Mouse (Mus musculus): ENCODE results near the gene Yes1. TPM values are rescaled to one million over a fixed set of nuclear protein-coding genes. Genes with fewer than 3 reads are reported as not detected.

Gene Yes1
- polyA plus RNA-seq, 2 experiments = 12.8 to 27.9 TPM

DNA sequence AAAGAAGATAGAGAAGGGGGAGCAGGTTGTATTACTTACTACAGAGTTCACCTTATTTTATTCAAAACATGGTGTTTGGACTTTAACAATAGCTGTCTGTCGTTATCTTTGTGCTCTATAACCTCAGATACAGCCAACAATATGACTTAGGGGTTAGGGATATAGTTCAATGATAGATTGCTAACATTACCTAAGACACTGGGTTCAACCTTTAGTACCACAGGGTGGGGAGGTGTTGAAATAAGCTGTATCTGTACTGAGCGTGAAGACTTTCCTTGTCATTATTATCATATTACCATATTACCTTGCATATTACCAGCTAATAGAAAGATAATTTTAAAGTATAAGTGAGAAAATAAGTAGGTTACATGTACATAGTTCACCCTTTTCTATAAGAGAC, 13.8 kb downstream of the Yes1 start:
- ATAC-seq (ENCODE audit: low FRiP score, low read depth) (no peak), DNase-seq (ENCODE audit: low spot score) (no peak)
- 96% methylated on average over 2 of the region's 2 CpGs for WGBS
- Histone ChIP-seq H3K27me3 (ENCODE audit: control insufficient read depth, insufficient read depth, low read length) (no peaks in the 10 kb centered on the region), H3K9ac (ENCODE audit: low read depth, low read length, severe bottlenecking) (no peak overlapping the region), H3K4me1 (ENCODE audit: control insufficient read depth, insufficient read depth, low read length) (no peaks in the 10 kb centered on the region), H3K36me3 (ENCODE audit: control insufficient read depth, insufficient read depth, low read length) (no peaks in the 10 kb centered on the region), H3K9me3 (ENCODE audit: control insufficient read depth, low read length) (no peaks in the 10 kb centered on the region), H3K4me3 (replicated peaks; ENCODE audit: low read length) (no peak overlapping the region), H3K27ac (replicated peaks; ENCODE audit: low read depth, low read length) (no peak overlapping the region), H3K4me2 (replicated peaks; ENCODE audit: low read depth, low read length, severe bottlenecking) (no peak overlapping the region)
- TF ChIP-seq POLR2A (IDR thresholded peaks at IDR 0.05; ENCODE audit: borderline replicate concordance, extremely low read depth, insufficient read depth, insufficient read length) = no peak

DNA sequence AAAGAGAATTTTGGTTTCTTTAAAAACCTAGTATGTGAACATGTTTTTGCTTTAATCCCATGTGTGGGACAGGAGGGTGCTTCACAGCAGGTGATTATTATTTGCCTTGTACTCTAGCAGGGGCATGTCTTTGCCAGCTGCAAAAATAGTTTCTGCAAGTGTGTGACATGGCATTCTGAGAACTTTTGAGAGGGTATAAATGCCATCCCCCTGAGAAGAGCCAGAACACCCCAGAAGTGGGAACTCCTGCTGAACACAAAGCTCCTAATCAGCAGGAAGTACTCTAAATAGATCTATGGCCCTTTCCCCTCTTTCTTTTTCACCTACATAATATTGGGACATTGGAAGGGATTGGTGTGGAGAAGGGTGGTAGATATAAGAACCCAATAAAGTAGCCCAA, 22.2 kb downstream of the Yes1 start:
- H3K9ac ChIP-seq (ENCODE audit: low read depth, low read length, severe bottlenecking) = no peak overlapping the region

DNA sequence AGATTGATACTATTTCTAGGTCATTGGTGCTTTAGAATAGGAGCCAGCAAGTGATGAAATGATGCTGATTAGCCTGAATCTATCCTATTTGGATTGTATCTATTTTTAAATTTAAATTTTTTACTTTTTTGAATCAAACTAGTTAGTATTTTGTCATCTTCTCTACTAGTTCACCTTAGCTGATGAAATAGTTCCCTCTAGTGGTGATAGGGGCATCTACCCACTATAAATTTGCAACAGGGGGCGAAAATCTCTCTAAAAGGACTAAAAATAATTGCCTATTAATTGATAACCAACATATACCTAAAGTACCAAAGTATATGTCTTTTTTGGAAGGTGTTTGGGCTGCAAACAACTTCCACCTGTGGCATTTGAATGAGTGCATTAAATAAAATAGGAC, 46.4 kb downstream of the Yes1 start:
- peaks cover 40% of the 10 kb centered on the region for H3K36me3 ChIP-seq (ENCODE audit: control insufficient read depth, insufficient read depth, low read length)
- DNase-seq (ENCODE audit: low spot score) = no peak
- WGBS = 49% methylated on average over 1 of the region's 1 CpGs

More for the DNA sequence above, 22.2 kb downstream of the Yes1 start:
- Histone ChIP-seq H3K4me2 (replicated peaks; ENCODE audit: low read depth, low read length, severe bottlenecking) (no peak overlapping the region), H3K4me1 (ENCODE audit: control insufficient read depth, insufficient read depth, low read length) (no peaks in the 10 kb centered on the region), H3K9me3 (ENCODE audit: control insufficient read depth, low read length) (no peaks in the 10 kb centered on the region), H3K27ac (replicated peaks; ENCODE audit: low read depth, low read length) (no peak overlapping the region), H3K4me3 (replicated peaks; ENCODE audit: low read length) (no peak overlapping the region), H3K27me3 (ENCODE audit: control insufficient read depth, insufficient read depth, low read length) (no peaks in the 10 kb centered on the region), H3K36me3 (ENCODE audit: control insufficient read depth, insufficient read depth, low read length) (no peaks in the 10 kb centered on the region)
- no peak for TF ChIP-seq POLR2A (IDR thresholded peaks at IDR 0.05; ENCODE audit: borderline replicate concordance, extremely low read depth, insufficient read depth, insufficient read length)
- ATAC-seq (ENCODE audit: low FRiP score, low read depth) (no peak), DNase-seq (ENCODE audit: low spot score) (no peak)

DNA sequence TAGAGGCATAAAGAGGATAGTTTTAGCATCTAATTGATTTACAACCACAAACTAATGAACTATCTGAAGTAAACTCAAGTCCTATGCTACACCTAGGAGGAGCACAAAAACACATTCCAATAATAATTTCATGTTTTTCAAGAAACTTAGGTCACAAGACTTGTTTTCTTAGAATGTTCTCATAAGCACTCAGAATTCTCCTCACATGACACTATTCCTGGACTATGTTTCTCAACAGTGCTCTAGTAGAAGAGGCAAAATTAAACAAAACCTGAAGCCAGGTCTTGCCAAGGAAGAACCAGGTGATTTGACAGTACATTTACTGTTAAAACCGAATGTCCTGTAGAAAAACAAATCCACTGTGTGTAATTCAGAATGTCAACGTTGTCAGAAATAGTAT, 71.5 kb downstream of the Yes1 start:
- no peak overlapping the region for H3K27ac ChIP-seq (replicated peaks; ENCODE audit: low read depth, low read length)
- no peaks in the 10 kb centered on the region for H3K9me3 ChIP-seq (ENCODE audit: control insufficient read depth, low read length)
- H3K4me1 ChIP-seq (ENCODE audit: control insufficient read depth, insufficient read depth, low read length) = no peaks in the 10 kb centered on the region
- no peak overlapping the region for H3K4me3 ChIP-seq (replicated peaks; ENCODE audit: low read length)
- DNase-seq (ENCODE audit: low spot score) = no peak
- WGBS = 80% methylated on average over 2 of the region's 2 CpGs
- H3K9ac ChIP-seq (ENCODE audit: low read depth, low read length, severe bottlenecking) = no peak overlapping the region
- peaks cover 14% of the 10 kb centered on the region for H3K36me3 ChIP-seq (ENCODE audit: control insufficient read depth, insufficient read depth, low read length)
- H3K27me3 ChIP-seq (ENCODE audit: control insufficient read depth, insufficient read depth, low read length) = no peaks in the 10 kb centered on the region
- no peak for ATAC-seq (ENCODE audit: low FRiP score, low read depth)
- no peak overlapping the region for H3K4me2 ChIP-seq (replicated peaks; ENCODE audit: low read depth, low read length, severe bottlenecking)
- no peak for TF ChIP-seq POLR2A (IDR thresholded peaks at IDR 0.05; ENCODE audit: borderline replicate concordance, extremely low read depth, insufficient read depth, insufficient read length)

More for the DNA sequence above, 46.4 kb downstream of the Yes1 start:
- H3K4me3 ChIP-seq (replicated peaks; ENCODE audit: low read length) = no peak overlapping the region
- H3K4me1 ChIP-seq (ENCODE audit: control insufficient read depth, insufficient read depth, low read length) = no peaks in the 10 kb centered on the region
- H3K27me3 ChIP-seq (ENCODE audit: control insufficient read depth, insufficient read depth, low read length) = no peaks in the 10 kb centered on the region
- TF ChIP-seq POLR2A (IDR thresholded peaks at IDR 0.05; ENCODE audit: borderline replicate concordance, extremely low read depth, insufficient read depth, insufficient read length) = no peak
- H3K9ac ChIP-seq (ENCODE audit: low read depth, low read length, severe bottlenecking) = no peak overlapping the region
- no peak overlapping the region for H3K4me2 ChIP-seq (replicated peaks; ENCODE audit: low read depth, low read length, severe bottlenecking)
- H3K27ac ChIP-seq (replicated peaks; ENCODE audit: low read depth, low read length) = no peak overlapping the region
- ATAC-seq (ENCODE audit: low FRiP score, low read depth) = no peak
- no peaks in the 10 kb centered on the region for H3K9me3 ChIP-seq (ENCODE audit: control insufficient read depth, low read length)

DNA sequence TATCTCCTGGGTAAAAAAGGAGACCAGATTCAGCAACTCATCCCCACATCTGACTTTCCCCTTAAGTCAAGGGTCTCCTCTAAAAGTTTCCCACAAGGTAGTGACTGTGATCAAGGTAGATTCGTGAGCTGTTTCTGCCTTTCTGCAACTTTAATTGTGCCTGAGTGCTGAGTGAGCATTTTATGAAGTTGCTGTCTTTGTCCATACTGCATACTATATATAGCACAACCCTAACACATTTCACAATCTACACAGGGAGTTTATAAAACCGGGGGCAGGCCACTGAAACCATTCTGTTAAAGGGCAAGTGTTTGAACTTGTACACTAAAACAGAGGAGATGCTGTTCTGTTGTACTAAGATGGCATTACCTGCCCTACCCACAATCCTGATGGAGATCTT, 82.4 kb downstream of the Yes1 start:
- no peak for ATAC-seq (ENCODE audit: low FRiP score, low read depth)
- Histone ChIP-seq H3K9ac (ENCODE audit: low read depth, low read length, severe bottlenecking) (no peak overlapping the region), H3K4me2 (replicated peaks; ENCODE audit: low read depth, low read length, severe bottlenecking) (no peak overlapping the region), H3K9me3 (ENCODE audit: control insufficient read depth, low read length) (no peaks in the 10 kb centered on the region), H3K27ac (replicated peaks; ENCODE audit: low read depth, low read length) (no peak overlapping the region), H3K27me3 (ENCODE audit: control insufficient read depth, insufficient read depth, low read length) (no peaks in the 10 kb centered on the region), H3K36me3 (ENCODE audit: control insufficient read depth, insufficient read depth, low read length) (0 out of 2 replicates have a peak, but pooled peaks cover 2% of the 10 kb centered on the region), H3K4me1 (ENCODE audit: control insufficient read depth, insufficient read depth, low read length) (no peaks in the 10 kb centered on the region), H3K4me3 (replicated peaks; ENCODE audit: low read length) (no peak overlapping the region)
- no peak for TF ChIP-seq POLR2A (IDR thresholded peaks at IDR 0.05; ENCODE audit: borderline replicate concordance, extremely low read depth, insufficient read depth, insufficient read length)
- no peak for DNase-seq (ENCODE audit: low spot score)
- 49% methylated on average over 2 of the region's 2 CpGs for WGBS
